Mouse (Mus musculus) brain, embryonic 14.5 days (tissue): ENCODE results near the gene Usp54. TPM values are rescaled to one million over a fixed set of nuclear protein-coding genes. Genes with fewer than 3 reads are reported as not detected.

ENCODE experiments used
- DNase-seq: peaks from one replicate; pipeline ENCODE4 v3.0.0-alpha.2; 2011; ENCODE audit warnings: low read depth
- CTCF ChIP-seq: fragments of 200-500 bp; IDR thresholded peaks from 2 replicates; pipeline ENCODE4 v1.5.1; 2012; ENCODE audit warnings: inconsistent platforms, mild to moderate bottlenecking, moderate library complexity, borderline replicate concordance; ENCODE audit not compliant: insufficient read depth, insufficient read length; ENCODE audit errors: extremely low read depth
- POLR2A ChIP-seq: fragments of 200-500 bp; IDR thresholded peaks from 2 replicates; pipeline ENCODE4 v1.6.1; 2012; ENCODE audit warnings: mild to moderate bottlenecking, inconsistent platforms, borderline replicate concordance; ENCODE audit not compliant: poor library complexity, insufficient read depth, insufficient read length, severe bottlenecking; ENCODE audit errors: extremely low read depth
- polyA plus RNA-seq: library from polyadenylated mRNA; depleted of rRNA; stranded (reverse); fragments of >200 nt; gene quantifications from 2 replicates; pipeline ENCODE4 v1.2.3, GENCODE M21; 2012

Usp54 gene
- polyA plus RNA-seq, 1 experiment = 30.3 TPM

DNA sequence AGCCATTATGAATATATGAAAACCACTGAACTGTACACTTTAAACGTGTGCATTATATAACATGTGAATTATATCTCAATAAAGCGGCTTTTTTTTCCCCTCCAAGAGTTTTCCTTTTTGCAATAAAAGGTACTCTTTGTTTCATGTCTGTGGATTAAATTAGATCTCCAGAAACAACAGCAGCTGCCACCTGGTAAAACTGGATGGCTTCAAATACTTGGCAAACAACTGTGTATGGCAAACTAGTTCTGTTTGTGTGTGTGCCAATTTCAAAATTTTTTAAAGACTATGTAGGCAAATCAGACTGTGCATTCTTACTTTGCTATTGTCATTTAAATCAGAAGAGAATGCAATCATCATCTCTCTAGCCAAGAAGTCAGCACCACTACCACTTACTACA lies 19.0 kb downstream of the Usp54 start:
- TF ChIP-seq POLR2A (no peak), CTCF (no peak)
- DNase-seq = peak; percentile 22

DNA sequence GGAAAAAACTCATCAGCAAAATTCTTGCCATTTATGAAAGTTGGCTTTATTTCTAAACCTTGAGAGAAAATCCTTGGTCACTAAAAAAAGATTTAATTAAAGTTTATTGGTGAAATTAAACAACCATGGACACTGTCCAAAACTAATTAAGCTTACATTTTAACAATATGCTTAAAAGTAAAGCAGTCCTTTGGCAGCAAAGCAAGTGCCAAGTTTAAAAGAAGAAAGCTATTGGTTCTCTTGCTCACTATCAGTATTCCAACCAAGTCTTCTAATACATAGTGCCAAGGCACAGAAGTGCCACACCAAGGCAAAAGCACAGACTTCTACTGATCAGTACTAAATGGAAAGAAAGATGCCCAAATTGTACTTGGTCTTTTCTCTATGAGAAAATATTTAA lies 21.7 kb downstream of the Usp54 start:
- TF ChIP-seq CTCF (no peak), POLR2A (no peak)
- peak; percentile 80 for DNase-seq

- peak; percentile 6 for DNase-seq
- no peak for TF ChIP-seq POLR2A
- no peak for TF ChIP-seq CTCF
These were observed 22.7 kb downstream of the Usp54 start for GRCm38 (mm10) chr14:20618211-20618610.

GRCm38 (mm10) chr14:20616421-20616820 lies 24.4 kb downstream of the Usp54 start:
- peak; percentile 50 for DNase-seq

GRCm38 (mm10) chr14:20615075-20615474 lies 25.8 kb downstream of the Usp54 start:
- TF ChIP-seq POLR2A (no peak), CTCF (no peak)
- no peak for DNase-seq

More at GRCm38 (mm10) chr14:20616421-20616820, 24.4 kb downstream of the Usp54 start:
- TF ChIP-seq CTCF = no peak
- TF ChIP-seq POLR2A = no peak

DNA sequence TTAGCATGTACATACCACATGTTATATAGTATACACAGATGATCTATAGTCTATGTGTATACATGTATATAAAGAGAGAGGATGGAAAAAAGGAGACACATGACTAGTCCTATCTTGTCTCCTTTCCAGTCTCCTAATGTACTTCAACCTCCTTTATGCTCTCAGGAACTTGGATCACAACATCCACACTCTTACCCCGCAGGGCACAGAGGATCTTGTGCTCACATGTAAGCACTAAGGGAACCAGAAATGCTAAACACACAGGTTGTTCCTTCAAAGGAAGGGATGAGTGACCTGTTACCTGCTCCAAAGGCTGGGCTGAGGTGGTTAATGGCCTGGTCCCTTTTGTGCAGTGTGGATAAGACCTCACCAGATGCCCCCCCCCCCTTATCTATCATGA lies 28.0 kb downstream of the Usp54 start:
- no peak for TF ChIP-seq CTCF
- no peak for TF ChIP-seq POLR2A

GRCm38 (mm10) chr14:20610146-20610545 lies 30.7 kb downstream of the Usp54 start:
- DNase-seq = no peak
- TF ChIP-seq CTCF (no peak), POLR2A (no peak)

More for the DNA sequence above, 28.0 kb downstream of the Usp54 start:
- DNase-seq = no peak

- no peak for TF ChIP-seq POLR2A
- DNase-seq = no peak
These were observed 31.3 kb downstream of the Usp54 start for GRCm38 (mm10) chr14:20609519-20609918.

GRCm38 (mm10) chr14:20607396-20608126 lies 33.3 kb downstream of the Usp54 start:
- TF ChIP-seq CTCF (no peak), POLR2A (no peak)
- DNase-seq = no peak

DNA sequence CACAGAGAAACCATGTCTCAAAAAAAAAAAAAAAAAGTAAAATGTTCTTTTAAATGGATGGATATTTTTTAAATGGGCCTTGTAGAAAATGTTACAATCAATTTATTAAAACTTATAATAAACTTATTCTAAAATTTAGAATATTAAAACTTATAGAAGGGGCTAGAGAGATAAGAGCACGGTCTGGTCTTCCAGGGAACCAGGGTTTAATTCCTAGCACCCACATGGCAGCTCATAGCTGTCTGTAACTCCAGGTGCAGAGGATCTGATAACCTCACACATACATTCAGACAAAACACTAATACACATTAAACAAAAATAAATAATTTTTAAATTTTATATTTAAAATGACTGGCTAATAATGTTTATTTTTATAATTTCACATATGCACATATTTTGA lies 39.6 kb downstream of the Usp54 start:
- no peak for DNase-seq
- no peak for TF ChIP-seq CTCF
- no peak for TF ChIP-seq POLR2A

DNA sequence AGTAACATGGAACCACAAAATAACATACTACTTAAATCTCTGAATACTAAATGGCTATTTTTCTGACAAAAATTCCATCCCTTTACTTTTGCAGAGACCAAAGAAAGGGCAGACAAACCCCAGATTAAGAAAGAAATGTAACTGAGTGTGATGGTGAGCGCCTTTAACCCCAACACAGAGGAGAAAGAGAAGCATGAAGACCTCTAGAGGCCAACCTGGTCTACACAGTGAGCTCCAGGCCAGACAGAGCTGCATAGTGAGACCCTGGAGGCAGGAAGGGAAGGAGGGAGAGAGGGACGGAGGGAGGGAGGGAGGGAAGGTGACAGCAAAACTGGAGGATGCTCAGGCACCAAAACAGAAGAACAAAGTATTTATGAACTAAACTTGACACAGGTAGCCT lies 40.7 kb downstream of the Usp54 start:
- TF ChIP-seq POLR2A = no peak
- no peak for DNase-seq

GRCm38 (mm10) chr14:20599542-20599941 lies 41.3 kb downstream of the Usp54 start:
- no peak for DNase-seq

More at GRCm38 (mm10) chr14:20599542-20599941, 41.3 kb downstream of the Usp54 start:
- TF ChIP-seq CTCF (no peak), POLR2A (no peak)
